Mouse (Mus musculus): ENCODE data around the gene Agap1. TPM values are rescaled to one million over a fixed set of nuclear protein-coding genes. Genes with fewer than 3 reads are reported as not detected.

Gene Agap1
- polyA plus RNA-seq, 1 experiment from 2014 or later = 37.2 TPM

DNA sequence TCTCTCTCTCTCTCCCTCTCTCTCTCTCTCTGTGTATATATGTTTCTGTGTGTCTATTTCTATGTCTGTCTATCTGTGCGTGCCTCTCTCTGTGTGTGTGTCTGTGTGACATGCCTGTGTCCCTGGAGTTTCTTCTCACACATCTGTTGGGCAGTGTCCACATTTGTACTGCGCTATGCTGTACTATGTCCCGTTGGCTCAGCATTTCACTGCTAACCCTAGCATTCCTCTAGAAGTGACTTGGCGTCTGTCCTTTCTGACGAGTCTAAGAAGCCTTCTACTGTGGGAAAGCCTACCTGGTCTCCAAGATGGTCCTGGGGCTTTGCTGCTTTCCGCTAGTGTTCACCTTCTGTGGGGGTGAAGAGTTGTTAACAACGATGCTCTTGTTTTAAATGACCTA is 368.4 kb downstream of the Agap1 start:
- no peak overlapping the region for H3K9ac ChIP-seq (replicated peaks; ENCODE audit: low read depth, low read length)
- H3K27ac ChIP-seq (ENCODE audit: low read length) = no peak overlapping the region
- H3K36me3 ChIP-seq (ENCODE audit: control insufficient read depth, insufficient read depth) = no peaks in the 10 kb centered on the region
- WGBS = 88% methylated on average over 7 of the region's 7 CpGs
- no peak overlapping the region for H3K4me2 ChIP-seq (ENCODE audit: low read length)
- H3K4me3 ChIP-seq (replicated peaks; ENCODE audit: low read length) = no peak overlapping the region
- no peaks in the 10 kb centered on the region for H3K27me3 ChIP-seq (replicated peaks; ENCODE audit: control insufficient read depth, insufficient read depth, low read length)
- H3K9me3 ChIP-seq (ENCODE audit: control insufficient read depth, low read length) = no peaks in the 10 kb centered on the region
- 0 out of 2 replicates have a peak, but pooled peaks cover 3% of the 10 kb centered on the region for H3K4me1 ChIP-seq (replicated peaks; ENCODE audit: control insufficient read depth, insufficient read depth, low read length)
- no peak for ATAC-seq

- no peak for ATAC-seq
- H3K4me1 ChIP-seq (replicated peaks; ENCODE audit: control insufficient read depth, insufficient read depth, low read length) = 0 out of 2 replicates have a peak, but pooled peaks cover 3% of the 10 kb centered on the region
- 66% methylated on average over 3 of the region's 3 CpGs for WGBS
- no peak overlapping the region for H3K4me3 ChIP-seq (replicated peaks; ENCODE audit: low read length)
- no peak overlapping the region for H3K9ac ChIP-seq (replicated peaks; ENCODE audit: low read depth, low read length)
- no peaks in the 10 kb centered on the region for H3K36me3 ChIP-seq (ENCODE audit: control insufficient read depth, insufficient read depth)
- no peaks in the 10 kb centered on the region for H3K27me3 ChIP-seq (replicated peaks; ENCODE audit: control insufficient read depth, insufficient read depth, low read length)
- no peak overlapping the region for H3K4me2 ChIP-seq (ENCODE audit: low read length)
- H3K27ac ChIP-seq (ENCODE audit: low read length) = no peak overlapping the region
- no peaks in the 10 kb centered on the region for H3K9me3 ChIP-seq (ENCODE audit: control insufficient read depth, low read length)
Observed at GRCm38 (mm10) chr1:89827051-89827450, 372.4 kb downstream of the Agap1 start.

DNA sequence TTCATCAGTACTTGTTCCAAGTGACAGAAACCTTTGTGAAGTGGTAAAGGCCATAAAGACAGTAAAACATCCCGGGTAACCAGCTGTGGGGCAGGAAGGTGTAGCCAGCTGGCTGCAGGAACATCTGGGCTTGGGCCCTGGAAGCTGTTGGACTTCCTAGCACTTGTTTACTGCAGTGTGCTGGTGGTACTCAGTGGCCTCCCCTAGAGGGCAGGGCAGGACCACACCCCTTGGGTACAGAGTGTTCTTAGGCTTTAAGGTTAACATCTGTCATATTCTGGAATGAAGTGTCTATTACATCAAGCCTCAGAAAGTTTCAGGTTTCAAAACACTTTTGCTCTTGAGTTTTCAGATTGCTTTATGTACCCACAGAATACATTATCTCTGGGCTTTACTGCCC is 376.5 kb downstream of the Agap1 start:
- no peaks in the 10 kb centered on the region for H3K4me1 ChIP-seq (replicated peaks; ENCODE audit: control insufficient read depth, insufficient read depth, low read length)
- H3K36me3 ChIP-seq (ENCODE audit: control insufficient read depth, insufficient read depth) = no peaks in the 10 kb centered on the region
- 100% methylated on average over 1 of the region's 1 CpGs for WGBS
- no peak overlapping the region for H3K9ac ChIP-seq (replicated peaks; ENCODE audit: low read depth, low read length)
- no peak overlapping the region for H3K4me3 ChIP-seq (replicated peaks; ENCODE audit: low read length)
- ATAC-seq = no peak
- H3K4me2 ChIP-seq (ENCODE audit: low read length) = no peak overlapping the region
- H3K9me3 ChIP-seq (ENCODE audit: control insufficient read depth, low read length) = no peaks in the 10 kb centered on the region
- no peak overlapping the region for H3K27ac ChIP-seq (ENCODE audit: low read length)
- no peaks in the 10 kb centered on the region for H3K27me3 ChIP-seq (replicated peaks; ENCODE audit: control insufficient read depth, insufficient read depth, low read length)

DNA sequence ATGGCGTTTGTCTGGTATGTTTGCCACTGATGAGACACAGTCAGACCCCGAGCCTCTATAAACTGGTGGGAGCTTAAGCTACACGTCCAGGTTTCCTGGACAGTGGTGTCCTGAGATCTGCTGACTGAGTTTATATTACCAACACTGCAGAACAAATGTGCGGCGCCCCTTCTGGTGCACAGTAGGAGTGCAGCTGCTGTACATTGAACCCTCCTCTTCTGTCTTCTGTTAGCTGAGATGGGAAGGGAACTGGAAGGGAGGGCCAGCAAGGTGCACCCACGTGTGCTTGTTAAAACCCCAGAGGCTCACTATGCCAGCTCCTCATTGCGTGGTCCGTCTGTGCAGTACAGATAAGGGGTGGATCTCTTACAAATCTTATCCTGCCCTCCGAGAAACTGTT is 389.5 kb downstream of the Agap1 start:
- H3K4me2 ChIP-seq (ENCODE audit: low read length) = no peak overlapping the region
- WGBS = 79% methylated on average over 9 of the region's 9 CpGs
- ATAC-seq = no peak

GRCm38 (mm10) chr1:89845487-89845886 is 390.9 kb downstream of the Agap1 start:
- H3K4me3 ChIP-seq (replicated peaks; ENCODE audit: low read length) = no peak overlapping the region
- no peaks in the 10 kb centered on the region for H3K9me3 ChIP-seq (ENCODE audit: control insufficient read depth, low read length)
- H3K4me2 ChIP-seq (ENCODE audit: low read length) = no peak overlapping the region
- no peak overlapping the region for H3K9ac ChIP-seq (replicated peaks; ENCODE audit: low read depth, low read length)
- peaks cover 6% of the 10 kb centered on the region for H3K36me3 ChIP-seq (ENCODE audit: control insufficient read depth, insufficient read depth)
- WGBS = 80% methylated on average over 4 of the region's 4 CpGs
- peaks cover 35% of the 10 kb centered on the region for H3K4me1 ChIP-seq (replicated peaks; ENCODE audit: control insufficient read depth, insufficient read depth, low read length)
- H3K27me3 ChIP-seq (replicated peaks; ENCODE audit: control insufficient read depth, insufficient read depth, low read length) = 0 out of 2 replicates have a peak, but pooled peaks cover 2% of the 10 kb centered on the region
- no peak overlapping the region for H3K27ac ChIP-seq (ENCODE audit: low read length)
- ATAC-seq = no peak

More for the DNA sequence above, 389.5 kb downstream of the Agap1 start:
- H3K27me3 ChIP-seq (replicated peaks; ENCODE audit: control insufficient read depth, insufficient read depth, low read length) = 0 out of 2 replicates have a peak, but pooled peaks cover 2% of the 10 kb centered on the region
- peaks cover 11% of the 10 kb centered on the region for H3K36me3 ChIP-seq (ENCODE audit: control insufficient read depth, insufficient read depth)
- H3K4me1 ChIP-seq (replicated peaks; ENCODE audit: control insufficient read depth, insufficient read depth, low read length) = peaks cover 21% of the 10 kb centered on the region
- no peak overlapping the region for H3K4me3 ChIP-seq (replicated peaks; ENCODE audit: low read length)
- H3K27ac ChIP-seq (ENCODE audit: low read length) = no peak overlapping the region
- H3K9ac ChIP-seq (replicated peaks; ENCODE audit: low read depth, low read length) = no peak overlapping the region
- no peaks in the 10 kb centered on the region for H3K9me3 ChIP-seq (ENCODE audit: control insufficient read depth, low read length)

DNA sequence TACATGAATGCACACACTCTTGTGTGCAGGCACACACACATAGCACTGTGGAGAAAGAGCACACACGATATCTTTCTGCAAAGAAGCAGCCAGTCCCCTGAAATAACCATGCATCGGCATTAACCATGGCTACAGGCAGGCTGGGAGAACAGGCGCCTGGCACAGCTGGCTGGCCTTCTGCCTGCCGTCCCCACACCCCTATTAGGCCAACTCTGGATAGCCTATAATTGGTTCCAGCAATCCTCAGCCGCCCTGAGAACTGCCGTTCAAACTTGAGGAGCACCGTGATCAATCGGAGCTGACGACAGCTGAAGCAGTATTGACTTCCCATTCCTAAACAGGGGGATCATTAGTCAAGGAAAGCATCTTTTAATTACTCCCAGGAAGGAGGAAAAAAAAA is 391.5 kb downstream of the Agap1 start:
- Histone ChIP-seq H3K4me2 (ENCODE audit: low read length) (no peak overlapping the region), H3K36me3 (ENCODE audit: control insufficient read depth, insufficient read depth) (peaks cover 5% of the 10 kb centered on the region; the same call in 1 of the 2 replicates), H3K27ac (ENCODE audit: low read length) (no peak overlapping the region), H3K4me1 (replicated peaks; ENCODE audit: control insufficient read depth, insufficient read depth, low read length) (peaks cover 35% of the 10 kb centered on the region), H3K9me3 (ENCODE audit: control insufficient read depth, low read length) (no peaks in the 10 kb centered on the region), H3K9ac (replicated peaks; ENCODE audit: low read depth, low read length) (no peak overlapping the region), H3K4me3 (replicated peaks; ENCODE audit: low read length) (no peak overlapping the region), H3K27me3 (replicated peaks; ENCODE audit: control insufficient read depth, insufficient read depth, low read length) (0 out of 2 replicates have a peak, but pooled peaks cover 2% of the 10 kb centered on the region)
- ATAC-seq = no peak
- WGBS = 46% methylated on average over 9 of the region's 9 CpGs

DNA sequence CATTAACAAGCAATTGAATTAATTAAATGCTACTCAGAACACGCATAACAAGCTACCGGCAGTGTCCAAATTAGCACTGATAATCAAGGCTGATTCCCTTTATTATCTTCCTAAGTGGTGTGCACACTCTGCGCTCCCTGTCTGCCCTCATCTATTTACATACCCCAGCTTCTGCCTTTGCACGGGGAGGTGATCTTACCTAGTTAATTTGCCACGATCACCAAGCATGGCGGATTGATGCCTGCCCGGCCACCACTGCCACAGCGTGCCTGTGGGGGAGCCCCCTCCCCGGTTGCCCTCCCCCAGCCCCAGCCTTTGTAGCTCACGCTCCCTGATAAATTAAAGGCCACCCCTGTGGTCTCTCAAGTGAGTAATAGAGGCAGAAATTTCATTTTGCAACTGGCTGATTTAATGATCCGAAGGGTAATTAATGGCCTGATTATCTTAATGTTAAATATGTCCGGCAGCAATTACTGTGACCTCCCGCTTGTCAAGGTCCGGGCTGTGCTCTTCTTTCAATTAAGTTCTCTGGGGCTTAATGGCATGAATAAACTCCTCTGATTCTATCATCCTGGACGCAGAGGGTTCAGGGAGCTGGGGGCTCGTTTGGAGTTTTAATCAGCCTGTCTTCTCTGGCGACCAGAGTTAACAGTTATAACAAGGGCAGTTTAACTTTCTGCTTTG is 393.9 kb downstream of the Agap1 start:
- H3K27me3 ChIP-seq (replicated peaks; ENCODE audit: control insufficient read depth, insufficient read depth, low read length) = 0 out of 2 replicates have a peak, but pooled peaks cover 2% of the 10 kb centered on the region
- no peaks in the 10 kb centered on the region for H3K9me3 ChIP-seq (ENCODE audit: control insufficient read depth, low read length)
- 7% methylated on average over 17 of the region's 17 CpGs for WGBS
- peak overlapping the region; percentile 44 for H3K4me2 ChIP-seq (ENCODE audit: low read length)
- no peak overlapping the region for H3K4me3 ChIP-seq (replicated peaks; ENCODE audit: low read length)
- H3K36me3 ChIP-seq (ENCODE audit: control insufficient read depth, insufficient read depth) = peaks cover 2% of the 10 kb centered on the region; the same call in 1 of the 2 replicates
- H3K4me1 ChIP-seq (replicated peaks; ENCODE audit: control insufficient read depth, insufficient read depth, low read length) = peaks cover 35% of the 10 kb centered on the region
- H3K27ac ChIP-seq (ENCODE audit: low read length) = peak overlapping the region; percentile 41; the same call in 1 of the 2 replicates
- ATAC-seq = peak; percentile 47
- H3K9ac ChIP-seq (replicated peaks; ENCODE audit: low read depth, low read length) = 0 out of 2 replicates have a peak overlapping the region, but pooled peaks have one; percentile 25

DNA sequence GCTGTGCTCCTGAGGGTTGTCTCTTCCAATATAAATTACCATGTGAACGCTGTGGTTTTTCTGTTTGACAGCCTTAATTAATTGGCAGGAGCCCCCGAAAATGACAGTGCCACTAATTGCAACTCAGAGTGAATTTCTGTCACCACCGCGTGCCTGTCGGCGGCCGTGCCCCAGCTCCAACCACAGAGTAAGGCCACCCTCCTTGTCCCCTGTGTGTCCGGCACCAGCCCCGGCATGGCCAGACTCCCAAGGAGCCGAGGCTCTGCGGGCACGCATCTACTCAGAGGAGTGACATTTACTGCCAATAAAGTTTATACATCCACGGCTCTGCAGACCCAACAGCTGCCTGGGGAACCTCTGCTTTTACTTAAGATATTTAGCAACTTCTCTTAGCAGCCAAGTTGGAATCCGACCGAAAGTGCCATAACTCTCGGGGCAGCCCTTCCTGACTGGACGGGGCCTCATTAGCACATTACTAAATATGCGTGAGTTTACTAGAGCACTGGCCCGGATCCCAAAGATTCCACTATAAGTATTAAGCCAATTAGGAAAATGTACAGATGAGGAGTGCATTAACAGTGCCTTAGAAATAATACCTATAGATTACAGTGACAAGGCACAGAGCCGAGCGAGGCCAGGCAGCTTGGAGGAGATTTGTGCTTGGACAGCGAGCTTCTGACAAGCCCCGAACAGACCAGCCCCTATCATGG is 394.7 kb downstream of the Agap1 start:
- Histone ChIP-seq H3K9ac (replicated peaks; ENCODE audit: low read depth, low read length) (no peak overlapping the region), H3K36me3 (ENCODE audit: control insufficient read depth, insufficient read depth) (no peaks in the 10 kb centered on the region), H3K27me3 (replicated peaks; ENCODE audit: control insufficient read depth, insufficient read depth, low read length) (0 out of 2 replicates have a peak, but pooled peaks cover 2% of the 10 kb centered on the region), H3K9me3 (ENCODE audit: control insufficient read depth, low read length) (no peaks in the 10 kb centered on the region), H3K4me1 (replicated peaks; ENCODE audit: control insufficient read depth, insufficient read depth, low read length) (peaks cover 35% of the 10 kb centered on the region), H3K4me2 (ENCODE audit: low read length) (peak overlapping the region; percentile 44), H3K27ac (ENCODE audit: low read length) (peak overlapping the region; percentile 52; the same call in 1 of the 2 replicates), H3K4me3 (replicated peaks; ENCODE audit: low read length) (no peak overlapping the region)
- ATAC-seq = peak; percentile 26; the same call in 1 of the 2 replicates
- WGBS = 17% methylated on average over 23 of the region's 23 CpGs

DNA sequence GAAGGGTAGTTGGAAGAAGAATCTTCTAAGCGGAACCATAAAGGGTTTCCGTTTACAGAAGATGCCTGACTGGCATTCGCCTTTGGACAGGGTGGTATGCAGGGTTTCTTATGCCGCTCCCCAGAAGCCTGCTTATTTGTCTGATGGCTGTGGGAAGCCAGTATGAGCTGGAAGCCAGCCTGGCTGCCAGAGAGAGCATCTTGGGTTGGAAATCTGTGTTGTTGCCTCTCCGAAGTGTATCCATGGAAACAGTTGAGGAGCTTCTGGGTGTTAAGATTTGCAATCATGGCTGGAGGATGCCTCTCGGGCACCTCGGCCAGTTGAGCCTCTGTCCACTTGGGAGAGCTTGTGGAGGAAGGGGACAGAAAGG is 395.2 kb downstream of the Agap1 start:
- 40% methylated on average over 7 of the region's 7 CpGs for WGBS
- Histone ChIP-seq H3K4me3 (replicated peaks; ENCODE audit: low read length) (no peak overlapping the region), H3K4me2 (ENCODE audit: low read length) (peak overlapping the region; percentile 44), H3K9ac (replicated peaks; ENCODE audit: low read depth, low read length) (no peak overlapping the region), H3K9me3 (ENCODE audit: control insufficient read depth, low read length) (no peaks in the 10 kb centered on the region), H3K27me3 (replicated peaks; ENCODE audit: control insufficient read depth, insufficient read depth, low read length) (0 out of 2 replicates have a peak, but pooled peaks cover under 1% of the 10 kb centered on the region), H3K36me3 (ENCODE audit: control insufficient read depth, insufficient read depth) (no peaks in the 10 kb centered on the region), H3K27ac (ENCODE audit: low read length) (peak overlapping the region; percentile 52; the same call in 1 of the 2 replicates), H3K4me1 (replicated peaks; ENCODE audit: control insufficient read depth, insufficient read depth, low read length) (peaks cover 35% of the 10 kb centered on the region)
- peak; percentile 57 for ATAC-seq

Measured in forebrain, embryonic 16.5 days (tissue).